Mouse (Mus musculus) small intestine, adult 2 months (tissue): ENCODE results near the gene Tnfaip3. TPM values are rescaled to one million over a fixed set of nuclear protein-coding genes. Genes with fewer than 3 reads are reported as not detected.

Experiments used
- H3K27ac ChIP-seq: fragments of 200-500 bp; 2 replicates; pipeline ENCODE4 v1.5.1; 2012; ENCODE audit warnings: low read depth, low read length, control low read depth, inconsistent platforms; ENCODE audit not compliant: insufficient read depth
- H3K27me3 ChIP-seq: fragments of 200-500 bp; 2 replicates; pipeline ENCODE4 v1.6.1; 2012; ENCODE audit warnings: mild to moderate bottlenecking, moderate library complexity, low read length, inconsistent platforms; ENCODE audit not compliant: control insufficient read depth, insufficient read depth
- H3K36me3 ChIP-seq: fragments of 200-500 bp; 2 replicates; pipeline ENCODE4 v1.6.1; 2012; ENCODE audit warnings: mild to moderate bottlenecking, low read length, control low read depth, inconsistent platforms; ENCODE audit not compliant: control insufficient read depth, insufficient read depth
- H3K4me1 ChIP-seq: fragments of 200-500 bp; 2 replicates; pipeline ENCODE4 v1.6.1; 2012; ENCODE audit warnings: low read length, inconsistent platforms, mixed read lengths; ENCODE audit not compliant: control insufficient read depth, insufficient read depth, insufficient read length
- H3K4me3 ChIP-seq: fragments of 200-500 bp; 2 replicates; pipeline ENCODE4 v1.5.1; 2012; ENCODE audit warnings: low read depth, mild to moderate bottlenecking, control low read depth, inconsistent platforms, low read length, moderate library complexity
- CTCF ChIP-seq: fragments of 200-500 bp; IDR thresholded peaks from 2 replicates; pipeline ENCODE4 v1.5.1; 2012; ENCODE audit warnings: low read depth, mild to moderate bottlenecking, control low read depth, inconsistent platforms, low read length, moderate library complexity, mixed read lengths; ENCODE audit not compliant: insufficient replicate concordance, insufficient read length; ENCODE audit errors: extremely low read depth
- POLR2A ChIP-seq: fragments of 200-500 bp; IDR thresholded peaks from 2 replicates; pipeline ENCODE4 v1.6.1; 2012; ENCODE audit warnings: low read depth, mild to moderate bottlenecking, control low read depth, inconsistent platforms, low read length, moderate library complexity
- WGBS: fragments of 180-500 bp; shearing (Covaris S2); methylation state at CpG from one replicate; pipeline ENCODE4 v1.1.7; 2018; 5-methylcytosine and 5-hydroxymethylcytosine counted together
- polyA plus RNA-seq: library from polyadenylated mRNA; depleted of rRNA; stranded (reverse); fragments of >200 nt; gene quantifications from 2 replicates; pipeline ENCODE4 v1.2.3, GENCODE M21; 2012; rRNA removed

Gene Tnfaip3
- polyA plus RNA-seq, 1 experiment = 7.4 TPM

GRCm38 (mm10) chr10:18959777-18960492 is 55.5 kb downstream of the Tnfaip3 start:
- no peaks in the 10 kb centered on the region for H3K4me1 ChIP-seq
- TF ChIP-seq POLR2A (no peak), CTCF (no peak)
- H3K36me3 ChIP-seq = no peaks in the 10 kb centered on the region
- no peaks in the 10 kb centered on the region for H3K27me3 ChIP-seq
- H3K4me3 ChIP-seq = no peak overlapping the region
- H3K27ac ChIP-seq = no peak overlapping the region
- WGBS = 61% methylated on average over 14 of the region's 14 CpGs

- no peaks in the 10 kb centered on the region for H3K4me1 ChIP-seq
- no peaks in the 10 kb centered on the region for H3K36me3 ChIP-seq
- no peak overlapping the region for H3K4me3 ChIP-seq
- WGBS = 0% methylated on average over 1 of the region's 1 CpGs
- TF ChIP-seq CTCF (no peak), POLR2A (no peak)
- H3K27me3 ChIP-seq = no peaks in the 10 kb centered on the region
- H3K27ac ChIP-seq = no peak overlapping the region
Measured at GRCm38 (mm10) chr10:18953706-18954071, 61.8 kb downstream of the Tnfaip3 start.

GRCm38 (mm10) chr10:18953011-18953705 is 62.3 kb downstream of the Tnfaip3 start:
- H3K36me3 ChIP-seq = no peaks in the 10 kb centered on the region
- no peaks in the 10 kb centered on the region for H3K4me1 ChIP-seq
- H3K4me3 ChIP-seq = no peak overlapping the region
- H3K27ac ChIP-seq = no peak overlapping the region
- H3K27me3 ChIP-seq = no peaks in the 10 kb centered on the region
- no peak for TF ChIP-seq POLR2A
- TF ChIP-seq CTCF = no peak

Other genes with a start within 250 kb of the Tnfaip3 start
- not detected in 2 replicates for gene Gm4922, start 228.9 kb downstream of the Tnfaip3 start, polyA plus RNA-seq
- 198 and 422 TPM in 2 replicates for gene Perp, start 170.6 kb downstream of the Tnfaip3 start, polyA plus RNA-seq